Mouse (Mus musculus) naive thymus-derived CD4-positive, alpha-beta T cell, adult 5 months (primary cell): ENCODE measurements around the gene Tbcel. TPM values are rescaled to one million over a fixed set of nuclear protein-coding genes. Genes with fewer than 3 reads are reported as not detected.

Experiments used
- polyA plus RNA-seq: library from polyadenylated mRNA; unstranded; fragments of 100-300 nt; shearing (Covaris generic); gene quantifications from one replicate; pipeline ENCODE4 v1.2.1, GENCODE M21; 2017

The Tbcel gene
- 33.9 TPM for polyA plus RNA-seq

DNA sequence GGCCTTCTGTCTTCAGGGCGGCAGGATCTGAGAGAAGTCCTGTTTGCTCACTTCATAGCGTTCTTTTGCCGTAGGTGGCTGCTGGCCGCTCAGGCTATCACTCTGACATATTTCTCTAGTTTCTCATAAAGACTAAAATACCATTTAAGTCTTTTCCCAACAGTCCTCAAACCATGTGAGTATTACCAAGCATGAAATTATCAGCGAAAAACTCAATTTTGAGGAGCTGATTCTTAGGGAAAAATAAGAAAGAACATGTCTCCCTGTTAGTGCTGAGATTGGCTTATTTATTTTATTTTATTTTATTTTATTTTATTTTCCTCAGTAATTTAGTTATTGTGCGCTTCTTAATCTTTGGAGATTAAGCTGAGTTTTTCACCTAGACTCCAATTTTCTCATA lies at the start of gene Tbcel:
Tbcel (minus strand) TSS at position 101 of the 400 bp plus-strand sequence.

GRCm38 (mm10) chr9:42399829-42400228 lies 107.8 kb downstream of the Tbcel start, which contains the start of gene Tecta:
TSS of gene Tecta (minus strand) at chr9:42399929.

Other genes starting within 250 kb of the Tbcel start
- 71.7 TPM for gene Sc5d, start 243.6 kb downstream of the Tbcel start, polyA plus RNA-seq
- not detected for gene Tecta, start 107.9 kb downstream of the Tbcel start, polyA plus RNA-seq